Mouse (Mus musculus) embryonic fibroblast, embryonic 13.5 days (primary cell): ENCODE data around the gene Nup98.

Experiments used
- CTCF ChIP-seq: IDR thresholded peaks from 2 replicates; pipeline ENCODE4 v1.5.1; 2011; ENCODE audit warnings: mild to moderate bottlenecking, control low read depth, low read length, moderate library complexity, borderline replicate concordance; ENCODE audit not compliant: insufficient read depth
- POLR2A ChIP-seq: IDR thresholded peaks from 2 replicates; pipeline ENCODE4 v1.6.1; 2011; ENCODE audit warnings: low read depth, mild to moderate bottlenecking, control low read depth, low read length, moderate library complexity

- no peak for TF ChIP-seq POLR2A
- TF ChIP-seq CTCF: no peak
Measured at GRCm38 (mm10) chr7:102101487-102101886, 108.5 kb downstream of the Nup98 start, which contains the start of gene Art1.
